Mouse (Mus musculus) testis, adult 2 months (tissue): ENCODE results near the gene Gal. TPM values are rescaled to one million over a fixed set of nuclear protein-coding genes. Genes with fewer than 3 reads are reported as not detected.
A peak's percentile ranks its signal among the peaks of the same experiment; 100 is the strongest.

Experiments
- H3K27ac ChIP-seq: fragments of 200-500 bp; 2 replicates; pipeline ENCODE4 v1.5.1; 2012; ENCODE audit warnings: low read depth, low read length; ENCODE audit not compliant: control insufficient read depth, insufficient read depth
- H3K27me3 ChIP-seq: fragments of 200-500 bp; 2 replicates; pipeline ENCODE4 v1.6.1; 2012; ENCODE audit warnings: mild to moderate bottlenecking, low read length, moderate library complexity; ENCODE audit not compliant: control insufficient read depth, insufficient read depth
- H3K36me3 ChIP-seq: fragments of 200-500 bp; 2 replicates; pipeline ENCODE4 v1.6.1; 2012; ENCODE audit warnings: mild to moderate bottlenecking, low read length; ENCODE audit not compliant: control insufficient read depth, insufficient read depth
- H3K4me1 ChIP-seq: fragments of 200-500 bp; 2 replicates; pipeline ENCODE4 v1.6.1; 2012; ENCODE audit warnings: low read length; ENCODE audit not compliant: control insufficient read depth, insufficient read depth
- H3K4me3 ChIP-seq: fragments of 200-500 bp; 2 replicates; pipeline ENCODE4 v1.5.1; 2012; ENCODE audit warnings: low read depth, mild to moderate bottlenecking, low read length, moderate library complexity, mixed read lengths; ENCODE audit not compliant: control insufficient read depth
- CTCF ChIP-seq: fragments of 200-500 bp; IDR thresholded peaks from 2 replicates; pipeline ENCODE4 v1.5.1; 2012; ENCODE audit warnings: low read depth, mild to moderate bottlenecking, inconsistent platforms, low read length, moderate library complexity; ENCODE audit not compliant: control insufficient read depth, insufficient read depth, insufficient replicate concordance
- POLR2A ChIP-seq: fragments of 200-500 bp; IDR thresholded peaks from 2 replicates; pipeline ENCODE4 v1.6.1; 2012; ENCODE audit warnings: low read depth, mild to moderate bottlenecking, inconsistent platforms, low read length, moderate library complexity; ENCODE audit not compliant: control insufficient read depth
- polyA plus RNA-seq: library from polyadenylated mRNA; depleted of rRNA; stranded (reverse); fragments of >200 nt; gene quantifications from 2 replicates; pipeline ENCODE4 v1.2.3, GENCODE M21; 2012

Gal gene
- polyA plus RNA-seq, 1 experiment = 0.90 TPM

- Histone ChIP-seq H3K36me3 (peaks cover 7% of the 10 kb centered on the region), H3K27ac (no peak overlapping the region)
- TF ChIP-seq CTCF = no peak
- no peak for TF ChIP-seq POLR2A
These were observed 20.1 kb downstream of the Gal start for GRCm38 (mm10) chr19:3394216-3394615.

GRCm38 (mm10) chr19:3392384-3392783, 22.0 kb downstream of the Gal start:
- Histone ChIP-seq H3K36me3 (peaks cover 7% of the 10 kb centered on the region), H3K4me3 (no peak overlapping the region), H3K27ac (no peak overlapping the region), H3K4me1 (peaks cover 5% of the 10 kb centered on the region), H3K27me3 (no peaks in the 10 kb centered on the region)
- TF ChIP-seq POLR2A (no peak), CTCF (no peak)

More at GRCm38 (mm10) chr19:3394216-3394615, 20.1 kb downstream of the Gal start:
- Histone ChIP-seq H3K4me1 (peaks cover 2% of the 10 kb centered on the region; the same call in 1 of the 2 replicates), H3K27me3 (no peaks in the 10 kb centered on the region), H3K4me3 (no peak overlapping the region)

- peaks cover 5% of the 10 kb centered on the region for H3K4me1 ChIP-seq
- H3K36me3 ChIP-seq = peaks cover 1% of the 10 kb centered on the region
- peak overlapping the region; percentile 89 for H3K4me3 ChIP-seq
- TF ChIP-seq POLR2A (no peak; the same call in 1 of the 2 replicates), CTCF (peak; percentile 66; the same call in 1 of the 2 replicates)
- no peaks in the 10 kb centered on the region for H3K27me3 ChIP-seq
- peak overlapping the region; percentile 97 for H3K27ac ChIP-seq
These were observed 25.3 kb downstream of the Gal start for GRCm38 (mm10) chr19:3389089-3389488.

GRCm38 (mm10) chr19:3388629-3389057, 25.7 kb downstream of the Gal start, which contains the start of gene Tesmin:
Tesmin (plus strand) TSS chr19:3388857.
- Histone ChIP-seq H3K27ac (peak within 1 kb of the TSS; percentile 97), H3K4me3 (peak within 1 kb of the TSS; percentile 89), H3K36me3 (peaks cover 1% of the 10 kb centered on the region; the same call in 1 of the 2 replicates), H3K27me3 (no peaks in the 10 kb centered on the region), H3K4me1 (peaks cover 5% of the 10 kb centered on the region)
- peak; percentile 95 for TF ChIP-seq POLR2A
- TF ChIP-seq CTCF = no peak

- no peak for TF ChIP-seq CTCF
- no peak for TF ChIP-seq POLR2A
- peak overlapping the region; percentile 89 for H3K4me3 ChIP-seq
- H3K27me3 ChIP-seq = no peaks in the 10 kb centered on the region
- H3K36me3 ChIP-seq = no peaks in the 10 kb centered on the region
- H3K4me1 ChIP-seq = peaks cover 5% of the 10 kb centered on the region
- H3K27ac ChIP-seq = peak overlapping the region; percentile 97
These were observed 26.3 kb downstream of the Gal start for GRCm38 (mm10) chr19:3388061-3388460.

- Histone ChIP-seq H3K4me1 (no peaks in the 10 kb centered on the region), H3K27ac (no peak overlapping the region), H3K27me3 (no peaks in the 10 kb centered on the region), H3K4me3 (no peak overlapping the region), H3K36me3 (no peaks in the 10 kb centered on the region)
- TF ChIP-seq CTCF (no peak), POLR2A (no peak)
These were observed 35.7 kb downstream of the Gal start for GRCm38 (mm10) chr19:3378614-3379013.

GRCm38 (mm10) chr19:3376966-3377715, 37.2 kb downstream of the Gal start:
- H3K27ac ChIP-seq = no peak overlapping the region
- no peaks in the 10 kb centered on the region for H3K4me1 ChIP-seq
- no peaks in the 10 kb centered on the region for H3K27me3 ChIP-seq
- no peak overlapping the region for H3K4me3 ChIP-seq
- TF ChIP-seq CTCF = no peak
- H3K36me3 ChIP-seq = no peaks in the 10 kb centered on the region
